In the genomic region with DNA sequence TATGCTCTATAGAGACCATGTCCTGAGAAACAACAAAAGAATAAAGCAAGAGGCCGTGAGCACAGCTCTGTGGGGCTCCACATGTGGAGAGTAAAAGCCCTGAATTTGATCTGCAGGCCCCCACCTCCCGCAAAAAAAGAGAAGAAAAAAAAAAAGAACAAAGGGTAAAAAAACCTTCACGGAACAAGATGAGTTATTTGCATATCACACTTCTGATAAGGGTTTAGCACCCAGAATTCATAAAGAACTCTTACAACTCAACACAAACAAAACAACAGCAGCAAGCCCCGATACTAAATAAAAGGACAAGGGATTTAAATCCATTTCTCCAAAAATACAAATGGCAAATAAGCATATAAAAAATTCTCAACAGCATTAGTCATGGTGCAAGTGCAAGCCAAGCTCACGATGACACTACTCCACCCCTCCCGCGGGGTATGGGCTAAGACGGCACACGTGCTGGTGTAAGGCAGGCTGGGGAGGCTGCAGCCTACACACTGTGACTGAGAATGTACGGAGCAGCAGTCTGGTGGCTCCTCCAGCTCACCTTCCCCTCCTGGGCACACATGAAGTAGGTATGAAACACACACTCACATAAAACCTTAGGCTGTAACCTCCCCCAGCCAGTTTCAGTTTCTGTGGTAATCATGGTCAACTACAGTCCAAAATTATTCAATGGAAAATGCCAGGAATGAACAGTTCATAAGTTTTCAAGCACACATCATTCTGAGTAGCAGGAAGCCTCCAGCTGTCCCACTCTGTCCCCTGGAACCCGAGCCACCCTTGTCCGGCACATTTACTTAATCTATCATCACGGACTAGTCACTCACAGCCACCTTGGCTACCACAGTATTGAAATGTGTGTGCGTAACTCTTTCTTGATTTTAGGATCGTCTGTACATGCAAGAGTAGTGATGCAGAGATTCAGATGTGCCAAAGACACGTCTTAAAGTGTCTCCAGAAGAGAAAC, we compare ENCODE assay signal across 8 mouse cellular contexts. TPM values are rescaled to one million over a fixed set of nuclear protein-coding genes. Genes with fewer than 3 reads are reported as not detected.
A peak's percentile ranks its signal among the peaks of the same experiment; 100 is the strongest.
DNase-seq lines count a peak whose midpoint lies in the region; ATAC-seq lines count a peak whose summit lies in the region.

No protein-coding gene starts in this region.

- H3K9ac ChIP-seq in kidney, embryonic 14.5 days (ENCODE audit: low read depth, low read length), result no peak overlapping the region
- no peak overlapping the region for H3K9ac ChIP-seq in kidney, embryonic 15.5 days
- no peak overlapping the region for H3K9ac ChIP-seq in intestine, embryonic 15.5 days
- H3K9ac ChIP-seq in midbrain, embryonic 16.5 days (ENCODE audit: low read depth, low read length), result no peak overlapping the region
- H3K9ac ChIP-seq in forebrain, embryonic 12.5 days, result no peak overlapping the region
- H3K9ac ChIP-seq in hindbrain, embryonic 12.5 days, result no peak overlapping the region

- H3K27me3 ChIP-seq in kidney, embryonic 14.5 days (ENCODE audit: control insufficient read depth, insufficient read depth, low read length), result no peaks in the 10 kb centered on the region
- no peaks in the 10 kb centered on the region for H3K27me3 ChIP-seq in kidney, embryonic 15.5 days
- no peaks in the 10 kb centered on the region for H3K27me3 ChIP-seq in intestine, embryonic 15.5 days (replicated peaks)
- no peaks in the 10 kb centered on the region for H3K27me3 ChIP-seq in midbrain, embryonic 16.5 days (ENCODE audit: control insufficient read depth, insufficient read depth, low read depth, low read length)
- no peaks in the 10 kb centered on the region for H3K27me3 ChIP-seq in forebrain, embryonic 12.5 days
- no peaks in the 10 kb centered on the region for H3K27me3 ChIP-seq in hindbrain, embryonic 12.5 days

- H3K4me1 ChIP-seq in kidney, embryonic 14.5 days (ENCODE audit: control insufficient read depth, insufficient read depth, low read length), result no peaks in the 10 kb centered on the region
- peaks cover 10% of the 10 kb centered on the region for H3K4me1 ChIP-seq in kidney, embryonic 15.5 days
- H3K4me1 ChIP-seq in intestine, embryonic 15.5 days (replicated peaks), result 0 out of 2 replicates have a peak, but pooled peaks cover 11% of the 10 kb centered on the region
- H3K4me1 ChIP-seq in midbrain, embryonic 16.5 days (ENCODE audit: control insufficient read depth, insufficient read depth, low read length), result peaks cover 7% of the 10 kb centered on the region; the same call in 1 of the 2 replicates
- peaks cover 15% of the 10 kb centered on the region; the same call in 1 of the 2 replicates for H3K4me1 ChIP-seq in forebrain, embryonic 12.5 days
- H3K4me1 ChIP-seq in hindbrain, embryonic 12.5 days, result peaks cover 9% of the 10 kb centered on the region

- 75% methylated on average over 16 of the region's 16 CpGs for WGBS in kidney, embryonic 14.5 days
- WGBS in kidney, embryonic 15.5 days, result 67% methylated on average over 16 of the region's 16 CpGs
- WGBS in intestine, embryonic 15.5 days, result 73% methylated on average over 16 of the region's 16 CpGs
- WGBS in midbrain, embryonic 16.5 days, result 50% methylated on average over 16 of the region's 16 CpGs
- 80% methylated on average over 16 of the region's 16 CpGs for WGBS in forebrain, embryonic 12.5 days
- 68% methylated on average over 16 of the region's 16 CpGs for WGBS in hindbrain, embryonic 12.5 days

- H3K4me3 ChIP-seq in kidney, embryonic 14.5 days (ENCODE audit: low read length), result no peak overlapping the region
- H3K4me3 ChIP-seq in kidney, embryonic 15.5 days (replicated peaks), result no peak overlapping the region
- no peak overlapping the region for H3K4me3 ChIP-seq in intestine, embryonic 15.5 days (replicated peaks)
- H3K4me3 ChIP-seq in midbrain, embryonic 16.5 days (ENCODE audit: low read depth, low read length), result no peak overlapping the region
- H3K4me3 ChIP-seq in forebrain, embryonic 12.5 days (replicated peaks), result no peak overlapping the region
- no peak overlapping the region for H3K4me3 ChIP-seq in hindbrain, embryonic 12.5 days

- H3K27ac ChIP-seq in kidney, embryonic 14.5 days (ENCODE audit: low read depth, low read length), result no peak overlapping the region
- H3K27ac ChIP-seq in kidney, embryonic 15.5 days, result no peak overlapping the region
- H3K27ac ChIP-seq in intestine, embryonic 15.5 days, result no peak overlapping the region
- H3K27ac ChIP-seq in midbrain, embryonic 16.5 days (ENCODE audit: low read length), result no peak overlapping the region
- no peak overlapping the region for H3K27ac ChIP-seq in forebrain, embryonic 12.5 days
- no peak overlapping the region for H3K27ac ChIP-seq in hindbrain, embryonic 12.5 days

- peak; percentile 56; the same call in 1 of the 2 replicates for ATAC-seq in kidney, embryonic 14.5 days (ENCODE audit: low FRiP score, low TSS enrichment)
- no peak for ATAC-seq in kidney, embryonic 15.5 days (replicated peaks; ENCODE audit: low FRiP score)
- ATAC-seq in CD4-positive, CD25-positive, alpha-beta regulatory T cell, adult 4 months, result peak; percentile 66
- ATAC-seq in intestine, embryonic 15.5 days, result 0 out of 2 replicates have a peak, but pooled peaks have one; percentile 39
- ATAC-seq in midbrain, embryonic 16.5 days, result 0 out of 2 replicates have a peak, but pooled peaks have one; percentile 57
- no peak for ATAC-seq in forebrain, embryonic 12.5 days (ENCODE audit: low FRiP score)
- ATAC-seq in hindbrain, embryonic 12.5 days (ENCODE audit: low FRiP score), result no peak

- H3K9me3 ChIP-seq in kidney, embryonic 14.5 days (ENCODE audit: control insufficient read depth, low read length), result no peaks in the 10 kb centered on the region
- no peaks in the 10 kb centered on the region for H3K9me3 ChIP-seq in kidney, embryonic 15.5 days (replicated peaks)
- H3K9me3 ChIP-seq in intestine, embryonic 15.5 days, result no peaks in the 10 kb centered on the region
- H3K9me3 ChIP-seq in midbrain, embryonic 16.5 days (replicated peaks; ENCODE audit: control insufficient read depth, low read length, poor library complexity, severe bottlenecking), result no peaks in the 10 kb centered on the region
- H3K9me3 ChIP-seq in forebrain, embryonic 12.5 days, result no peaks in the 10 kb centered on the region
- no peaks in the 10 kb centered on the region for H3K9me3 ChIP-seq in hindbrain, embryonic 12.5 days (replicated peaks)

- no peak overlapping the region for H3K4me2 ChIP-seq in kidney, embryonic 14.5 days (replicated peaks; ENCODE audit: low read depth, low read length)
- no peak overlapping the region for H3K4me2 ChIP-seq in kidney, embryonic 15.5 days
- H3K4me2 ChIP-seq in intestine, embryonic 15.5 days (replicated peaks), result no peak overlapping the region
- H3K4me2 ChIP-seq in midbrain, embryonic 16.5 days (ENCODE audit: low read length), result no peak overlapping the region
- no peak overlapping the region for H3K4me2 ChIP-seq in forebrain, embryonic 12.5 days
- H3K4me2 ChIP-seq in hindbrain, embryonic 12.5 days (replicated peaks), result no peak overlapping the region

- peak; percentile 89 for DNase-seq in adrenal gland, adult 2 months

- peaks cover 85% of the 10 kb centered on the region for H3K36me3 ChIP-seq in kidney, embryonic 14.5 days (ENCODE audit: control insufficient read depth, insufficient read depth, low read length)
- peaks cover 96% of the 10 kb centered on the region for H3K36me3 ChIP-seq in kidney, embryonic 15.5 days
- peaks cover 30% of the 10 kb centered on the region for H3K36me3 ChIP-seq in intestine, embryonic 15.5 days
- peaks cover 14% of the 10 kb centered on the region for H3K36me3 ChIP-seq in midbrain, embryonic 16.5 days (ENCODE audit: control insufficient read depth, insufficient read depth, low read length)
- H3K36me3 ChIP-seq in forebrain, embryonic 12.5 days (replicated peaks), result peaks cover 91% of the 10 kb centered on the region
- peaks cover 80% of the 10 kb centered on the region for H3K36me3 ChIP-seq in hindbrain, embryonic 12.5 days

RNA-seq across cellular contexts. Expression of gene Tnnc1, which starts 10.3 kb away (rescaled TPM):
- 3.0 and 3.9 TPM in 2 replicates for polyA plus RNA-seq in kidney, embryonic 14.5 days (2014; fragmentation: Nextera tagmentation; extraction: Ambion mirVana)
- polyA plus RNA-seq in kidney, embryonic 15.5 days (2015; fragmentation: Nextera tagmentation; extraction: Ambion mirVana), result 19.5 and 33.2 TPM in 2 replicates
- polyA plus RNA-seq in CD4-positive, CD25-positive, alpha-beta regulatory T cell, adult 4 months (2017; shearing (Covaris generic)), result not detected
- 1 to 10 TPM; 1.3 to 1.7 TPM for total RNA-seq in adrenal gland, adult 2 months (2021)
- polyA plus RNA-seq in adrenal gland, adult 2 months (2012; rRNA removed), result 0.36 TPM in 1 of 2 replicates, not detected in the other
- polyA plus RNA-seq in intestine, embryonic 15.5 days (2015; fragmentation: Nextera tagmentation; extraction: Ambion mirVana), result 3.3 and 6.4 TPM in 2 replicates
- polyA plus RNA-seq in midbrain, embryonic 16.5 days (2015; fragmentation: Nextera tagmentation; extraction: Ambion mirVana), result 2.4 and 3.3 TPM in 2 replicates
- 1.6 and 2.1 TPM in 2 replicates for polyA plus RNA-seq in forebrain, embryonic 12.5 days (2016; fragmentation: Nextera tagmentation; extraction: Ambion mirVana)
- 10.5 and 49.9 TPM in 2 replicates for polyA plus RNA-seq in hindbrain, embryonic 12.5 days (2016; fragmentation: Nextera tagmentation; extraction: Ambion mirVana)

RNA-seq across cellular contexts. Expression of gene Nisch, which starts 18.9 kb away (rescaled TPM):
- polyA plus RNA-seq in kidney, embryonic 14.5 days (2014; fragmentation: Nextera tagmentation; extraction: Ambion mirVana), result 259 and 375 TPM in 2 replicates
- 351 and 428 TPM in 2 replicates for polyA plus RNA-seq in kidney, embryonic 15.5 days (2015; fragmentation: Nextera tagmentation; extraction: Ambion mirVana)
- polyA plus RNA-seq in CD4-positive, CD25-positive, alpha-beta regulatory T cell, adult 4 months (2017; shearing (Covaris generic)), result 100 to 1,000 TPM; 151 to 190 TPM
- 100 to 1,000 TPM; 249 to 309 TPM for total RNA-seq in adrenal gland, adult 2 months (2021)
- polyA plus RNA-seq in adrenal gland, adult 2 months (2012; rRNA removed), result 412 and 462 TPM in 2 replicates
- polyA plus RNA-seq in intestine, embryonic 15.5 days (2015; fragmentation: Nextera tagmentation; extraction: Ambion mirVana), result 280 and 297 TPM in 2 replicates
- polyA plus RNA-seq in midbrain, embryonic 16.5 days (2015; fragmentation: Nextera tagmentation; extraction: Ambion mirVana), result 354 and 388 TPM in 2 replicates
- polyA plus RNA-seq in forebrain, embryonic 12.5 days (2016; fragmentation: Nextera tagmentation; extraction: Ambion mirVana), result 439 and 446 TPM in 2 replicates
- polyA plus RNA-seq in hindbrain, embryonic 12.5 days (2016; fragmentation: Nextera tagmentation; extraction: Ambion mirVana), result 464 and 474 TPM in 2 replicates

RNA-seq across cellular contexts. Expression of gene Sema3g, which starts 19.8 kb away (rescaled TPM):
- polyA plus RNA-seq in kidney, embryonic 14.5 days (2014; fragmentation: Nextera tagmentation; extraction: Ambion mirVana), result 0.56 and 0.64 TPM in 2 replicates
- polyA plus RNA-seq in kidney, embryonic 15.5 days (2015; fragmentation: Nextera tagmentation; extraction: Ambion mirVana), result 3.7 and 3.8 TPM in 2 replicates
- polyA plus RNA-seq in CD4-positive, CD25-positive, alpha-beta regulatory T cell, adult 4 months (2017; shearing (Covaris generic)), result not detected
- 10 to 100 TPM in 1 of 2 experiments, 1 to 10 TPM in 1; 5.2 to 11.2 TPM for total RNA-seq in adrenal gland, adult 2 months (2021)
- 8.7 and 10.9 TPM in 2 replicates for polyA plus RNA-seq in adrenal gland, adult 2 months (2012; rRNA removed)
- polyA plus RNA-seq in intestine, embryonic 15.5 days (2015; fragmentation: Nextera tagmentation; extraction: Ambion mirVana), result 0.91 and 0.96 TPM in 2 replicates
- 0.46 and 0.61 TPM in 2 replicates for polyA plus RNA-seq in midbrain, embryonic 16.5 days (2015; fragmentation: Nextera tagmentation; extraction: Ambion mirVana)
- polyA plus RNA-seq in forebrain, embryonic 12.5 days (2016; fragmentation: Nextera tagmentation; extraction: Ambion mirVana), result 0.86 and 0.93 TPM in 2 replicates
- 0.79 and 1.2 TPM in 2 replicates for polyA plus RNA-seq in hindbrain, embryonic 12.5 days (2016; fragmentation: Nextera tagmentation; extraction: Ambion mirVana)

RNA-seq across cellular contexts. Expression of gene Stab1, which starts 29.4 kb away (rescaled TPM):
- 39.8 and 41.1 TPM in 2 replicates for polyA plus RNA-seq in kidney, embryonic 14.5 days (2014; fragmentation: Nextera tagmentation; extraction: Ambion mirVana)
- 32.6 and 40.6 TPM in 2 replicates for polyA plus RNA-seq in kidney, embryonic 15.5 days (2015; fragmentation: Nextera tagmentation; extraction: Ambion mirVana)
- polyA plus RNA-seq in CD4-positive, CD25-positive, alpha-beta regulatory T cell, adult 4 months (2017; shearing (Covaris generic)), result 1 to 10 TPM in 1 of 2 experiments, under 1 TPM in 1; 0.91 to 2.7 TPM
- 10 to 100 TPM; 55.8 to 67.6 TPM for total RNA-seq in adrenal gland, adult 2 months (2021)
- 80.5 and 82.1 TPM in 2 replicates for polyA plus RNA-seq in adrenal gland, adult 2 months (2012; rRNA removed)
- 32.3 and 32.5 TPM in 2 replicates for polyA plus RNA-seq in intestine, embryonic 15.5 days (2015; fragmentation: Nextera tagmentation; extraction: Ambion mirVana)
- polyA plus RNA-seq in midbrain, embryonic 16.5 days (2015; fragmentation: Nextera tagmentation; extraction: Ambion mirVana), result 11.2 and 15.4 TPM in 2 replicates
- 23.1 and 26.1 TPM in 2 replicates for polyA plus RNA-seq in forebrain, embryonic 12.5 days (2016; fragmentation: Nextera tagmentation; extraction: Ambion mirVana)
- polyA plus RNA-seq in hindbrain, embryonic 12.5 days (2016; fragmentation: Nextera tagmentation; extraction: Ambion mirVana), result 29.7 and 33.9 TPM in 2 replicates

RNA-seq across cellular contexts. Expression of gene Phf7, which starts 53.3 kb away (rescaled TPM):
- polyA plus RNA-seq in kidney, embryonic 14.5 days (2014; fragmentation: Nextera tagmentation; extraction: Ambion mirVana), result 12.4 and 14.7 TPM in 2 replicates
- polyA plus RNA-seq in kidney, embryonic 15.5 days (2015; fragmentation: Nextera tagmentation; extraction: Ambion mirVana), result 12.6 and 13.3 TPM in 2 replicates
- polyA plus RNA-seq in CD4-positive, CD25-positive, alpha-beta regulatory T cell, adult 4 months (2017; shearing (Covaris generic)), result 10 to 100 TPM; 11.8 to 12.2 TPM
- 1 to 10 TPM; 6.1 to 7.3 TPM for total RNA-seq in adrenal gland, adult 2 months (2021)
- 4.6 and 4.8 TPM in 2 replicates for polyA plus RNA-seq in adrenal gland, adult 2 months (2012; rRNA removed)
- 10.6 and 11.9 TPM in 2 replicates for polyA plus RNA-seq in intestine, embryonic 15.5 days (2015; fragmentation: Nextera tagmentation; extraction: Ambion mirVana)
- polyA plus RNA-seq in midbrain, embryonic 16.5 days (2015; fragmentation: Nextera tagmentation; extraction: Ambion mirVana), result 10.2 and 10.8 TPM in 2 replicates
- 14.8 and 15.8 TPM in 2 replicates for polyA plus RNA-seq in forebrain, embryonic 12.5 days (2016; fragmentation: Nextera tagmentation; extraction: Ambion mirVana)
- polyA plus RNA-seq in hindbrain, embryonic 12.5 days (2016; fragmentation: Nextera tagmentation; extraction: Ambion mirVana), result 12.4 TPM in 2 replicates

Comparison
In these comparisons a context has a peak if more than half of its experiments do, and no peak if none do; other contexts are left out.
1. ATAC-seq: peak in kidney, embryonic 14.5 days (single experiment), CD4-positive, CD25-positive, alpha-beta regulatory T cell, adult 4 months (single experiment), intestine, embryonic 15.5 days (single experiment) and midbrain, embryonic 16.5 days (single experiment); none in kidney, embryonic 15.5 days (single experiment), forebrain, embryonic 12.5 days (single experiment) and hindbrain, embryonic 12.5 days (single experiment).